Mouse (Mus musculus) cerebellum, adult 2 months (tissue): ENCODE results near the gene Togaram1.

Experiments
- CTCF ChIP-seq: fragments of 200-500 bp; IDR thresholded peaks from 2 replicates; pipeline ENCODE4 v1.5.1; 2011; ENCODE audit warnings: low read depth, mild to moderate bottlenecking, control low read depth, low read length, moderate library complexity, borderline replicate concordance; ENCODE audit not compliant: insufficient read depth
- POLR2A ChIP-seq: fragments of 200-500 bp; IDR thresholded peaks from 2 replicates; pipeline ENCODE4 v1.6.1; 2011; ENCODE audit warnings: low read length, control low read depth, borderline replicate concordance; ENCODE audit not compliant: insufficient read depth

GRCm38 (mm10) chr12:64977518-64977917 lies 11.9 kb downstream of the Togaram1 start:
- no peak for TF ChIP-seq CTCF
- no peak for TF ChIP-seq POLR2A
